Mouse (Mus musculus): ENCODE data around the gene Napa.

The Napa gene

DNA sequence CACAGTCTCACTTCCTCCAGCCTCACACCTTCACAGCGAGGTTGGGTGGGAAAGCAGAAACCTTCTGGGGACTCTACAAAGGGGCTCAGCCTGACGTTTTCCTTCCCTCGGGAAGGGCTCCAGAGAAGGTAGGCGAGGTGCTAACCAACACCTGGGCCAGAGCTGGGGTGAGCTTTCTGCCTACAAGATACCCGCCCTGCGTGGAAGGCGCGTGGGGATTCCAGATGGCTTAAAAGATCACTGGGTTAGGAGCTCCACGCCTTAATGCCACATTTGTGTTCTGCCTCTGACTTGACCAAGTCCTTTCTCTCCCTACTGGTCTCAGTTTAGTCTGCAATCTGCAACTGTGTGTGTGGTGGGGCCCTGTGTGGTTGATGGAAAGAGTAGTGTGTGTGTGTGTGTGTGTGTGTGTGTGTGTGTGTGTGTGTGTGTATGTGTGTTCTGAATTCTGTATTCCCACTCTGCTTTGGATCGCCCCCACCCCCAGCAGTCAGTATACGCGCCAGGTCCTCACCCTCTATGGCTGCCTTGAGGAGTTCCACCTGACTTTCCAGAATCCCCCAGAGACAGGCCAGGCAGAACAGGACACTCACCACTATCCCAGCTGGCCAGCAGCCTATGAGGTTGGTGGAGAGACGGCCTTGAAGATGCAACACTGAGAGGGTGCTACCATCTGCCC, 32.8 kb downstream of the Napa start:
- DNase-seq (ENCODE audit: inconsistent age in 2 of 2, low spot score in 1 of 2) = peak in 1 of 2 experiments; percentile 21

DNA sequence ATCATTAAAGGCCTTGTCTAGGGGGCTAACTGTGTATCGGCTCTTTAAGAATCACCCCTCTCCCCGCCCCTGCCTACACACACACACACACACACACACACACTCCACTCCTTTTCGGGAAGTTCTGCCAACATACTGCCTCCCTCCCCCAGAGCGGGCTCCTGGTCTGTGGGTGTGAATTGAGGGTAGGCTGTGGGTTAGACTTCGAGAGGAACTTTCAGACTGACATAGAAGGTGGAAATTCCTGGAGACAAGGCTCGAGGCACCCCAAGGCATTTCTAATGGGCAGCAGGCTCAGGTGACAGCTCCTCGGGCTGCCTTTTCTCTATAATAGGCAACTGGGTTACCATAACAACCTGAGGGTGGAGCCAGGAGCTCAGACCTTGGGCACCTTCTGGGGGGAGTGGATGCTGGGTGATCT, 33.9 kb downstream of the Napa start:
- DNase-seq (ENCODE audit: inconsistent age in 2 of 2, low spot score in 1 of 2) = peak in 1 of 2 experiments; percentile 24

- no peak for DNase-seq (ENCODE audit: inconsistent age in 2 of 2, low spot score in 1 of 2)
These were observed 34.7 kb downstream of the Napa start for GRCm38 (mm10) chr7:16132926-16133325.

DNA sequence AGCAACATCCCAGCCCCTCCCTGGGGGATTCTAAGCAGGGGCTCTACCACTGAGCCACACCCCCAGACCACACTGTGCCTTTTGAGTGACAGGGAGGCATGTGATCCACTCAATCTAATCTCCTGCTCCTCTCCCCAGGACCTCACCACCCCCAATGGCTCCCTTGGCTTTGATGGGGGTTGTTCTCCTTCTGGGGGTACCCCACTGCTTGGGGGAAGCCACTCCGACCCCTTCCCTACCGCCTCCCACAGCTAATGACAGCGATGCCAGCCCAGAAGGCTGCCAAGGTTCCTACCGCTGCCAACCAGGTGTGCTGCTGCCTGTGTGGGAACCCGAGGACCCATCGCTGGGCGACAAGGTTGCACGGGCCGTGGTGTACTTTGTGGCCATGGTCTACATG, 35.4 kb downstream of the Napa start:
- DNase-seq (ENCODE audit: inconsistent age in 2 of 2, low spot score in 1 of 2) = no peak

GRCm38 (mm10) chr7:16134951-16135392, 36.7 kb downstream of the Napa start:
- no peak for DNase-seq (ENCODE audit: inconsistent age in 2 of 2, low spot score in 1 of 2)

DNA sequence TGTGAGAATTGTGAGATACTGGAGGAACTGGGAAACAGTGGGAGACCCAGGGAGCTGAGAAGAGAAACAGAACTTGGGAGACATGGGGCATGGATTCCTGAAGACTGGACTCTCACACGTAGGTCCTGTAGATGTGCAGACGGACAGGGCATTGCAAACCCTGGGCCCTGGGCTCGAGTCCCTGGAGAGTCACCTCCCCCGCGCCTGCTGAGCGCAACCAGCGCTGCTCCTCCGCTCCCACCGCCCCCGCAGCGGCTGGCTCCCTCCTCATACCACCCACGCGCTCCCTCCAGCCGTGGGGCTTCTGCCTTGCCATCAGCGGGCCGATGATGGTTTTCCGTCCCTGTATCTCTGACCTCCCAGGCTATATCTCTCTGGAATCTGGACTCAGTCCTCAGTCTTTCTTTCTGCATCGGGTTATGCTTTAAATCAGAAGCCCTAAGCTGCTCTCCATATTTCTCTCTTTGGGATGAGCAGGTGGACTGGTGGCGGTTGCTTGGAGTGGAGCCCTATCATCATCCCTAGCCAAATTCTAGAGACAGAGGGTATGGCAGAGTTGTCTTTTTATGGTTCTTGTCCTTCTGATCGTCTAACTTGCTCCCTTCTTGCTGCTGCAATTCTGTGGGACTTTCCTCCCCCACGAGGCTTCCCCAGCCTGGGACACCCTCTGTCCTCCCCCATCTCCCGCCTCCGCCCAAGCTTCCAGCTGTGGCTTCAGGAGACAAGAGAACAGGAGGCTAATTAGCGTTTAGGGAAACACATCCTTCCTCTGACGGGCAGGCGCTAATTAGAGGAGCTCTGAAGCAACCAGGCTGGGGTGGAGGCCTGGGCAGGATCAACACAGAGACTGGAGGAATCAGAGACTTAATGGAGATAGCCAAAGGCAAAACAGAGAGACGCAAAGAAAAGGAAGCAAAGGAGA, 48.5 kb downstream of the Napa start:
- DNase-seq (ENCODE audit: inconsistent age in 2 of 2, low spot score in 1 of 2) = no peak

DNA sequence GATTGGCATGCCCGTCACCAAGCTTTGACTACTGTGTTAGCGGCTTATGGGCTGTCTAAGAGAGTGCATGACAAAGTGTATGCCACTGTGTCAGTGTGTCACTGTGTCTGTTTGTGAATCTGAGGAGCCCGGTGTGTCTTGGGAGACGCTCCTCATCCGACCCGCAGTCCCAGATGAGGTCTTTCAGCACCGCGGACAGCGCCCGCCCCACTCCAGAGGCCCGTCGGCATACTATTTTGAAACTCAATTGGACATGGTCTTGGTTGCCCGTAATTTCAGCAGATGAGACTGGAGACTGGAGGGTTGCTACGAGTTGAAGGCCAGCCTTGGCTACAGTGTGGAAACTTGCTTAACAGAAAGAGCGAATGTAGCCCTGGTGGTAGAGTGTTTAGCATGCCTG, 49.4 kb downstream of the Napa start:
- peak; percentile 51 to 80 for DNase-seq (ENCODE audit: inconsistent age in 2 of 2, low spot score in 1 of 2)

GRCm38 (mm10) chr7:16149241-16149640, 51.0 kb downstream of the Napa start:
- no peak for DNase-seq (ENCODE audit: inconsistent age in 2 of 2, low spot score in 1 of 2)

- DNase-seq (ENCODE audit: inconsistent age in 2 of 2, low spot score in 1 of 2) = no peak
These were observed 52.2 kb downstream of the Napa start for GRCm38 (mm10) chr7:16150191-16151145.

GRCm38 (mm10) chr7:16153522-16153921, 55.3 kb downstream of the Napa start:
- DNase-seq (ENCODE audit: inconsistent age in 2 of 2, low spot score in 1 of 2) = peak in 1 of 2 experiments; percentile 80

DNA sequence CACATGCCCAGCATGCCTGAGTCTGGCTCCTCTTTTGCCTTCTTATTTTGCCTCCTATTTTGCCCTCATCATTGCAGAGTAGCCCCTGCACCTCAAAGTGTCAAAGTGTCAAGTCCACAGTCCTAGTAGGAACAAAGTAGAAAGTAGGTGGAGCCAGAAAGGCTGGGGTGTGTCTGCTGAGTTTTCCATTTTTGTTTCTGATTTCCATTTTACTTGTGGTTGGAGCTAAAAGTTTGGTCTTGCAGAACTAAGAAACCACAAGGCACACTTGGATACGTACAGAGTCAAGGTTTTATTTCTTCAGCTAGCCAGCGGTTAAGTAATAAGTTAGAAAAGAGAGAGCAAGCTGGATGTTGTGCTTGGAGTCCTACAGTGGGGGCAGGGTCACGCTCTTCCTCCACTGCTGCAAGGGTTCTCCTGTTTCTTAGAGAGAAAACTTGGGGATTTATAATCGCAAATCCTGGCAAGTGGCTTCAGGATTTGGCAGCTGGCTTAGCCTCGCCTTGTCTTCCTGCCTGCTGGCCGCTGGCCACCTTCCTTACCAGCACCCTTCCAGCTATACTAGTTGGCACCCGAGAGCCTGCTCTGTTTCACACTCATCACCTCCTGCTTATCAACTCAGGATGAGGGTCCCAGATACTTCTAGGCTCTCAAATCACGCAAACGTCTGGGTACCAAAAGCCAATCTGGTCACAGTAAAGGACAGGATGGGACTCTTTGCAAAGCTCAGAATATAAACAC, 57.0 kb downstream of the Napa start:
- DNase-seq (ENCODE audit: inconsistent age in 2 of 2, low spot score in 1 of 2) = peak in 1 of 2 experiments; percentile 53

GRCm38 (mm10) chr7:16156105-16156714, 58.0 kb downstream of the Napa start:
- DNase-seq (ENCODE audit: inconsistent age in 2 of 2, low spot score in 1 of 2) = no peak

- no peak for DNase-seq (ENCODE audit: inconsistent age in 2 of 2, low spot score in 1 of 2)
These were observed 60.5 kb downstream of the Napa start for GRCm38 (mm10) chr7:16158735-16159134.

- DNase-seq (ENCODE audit: inconsistent age in 2 of 2, low spot score in 1 of 2) = no peak
These were observed 62.4 kb downstream of the Napa start for GRCm38 (mm10) chr7:16160702-16161101.

GRCm38 (mm10) chr7:16161302-16161701, 63.0 kb downstream of the Napa start:
- no peak for DNase-seq (ENCODE audit: inconsistent age in 2 of 2, low spot score in 1 of 2)

GRCm38 (mm10) chr7:16162036-16162435, 63.8 kb downstream of the Napa start:
- no peak for DNase-seq (ENCODE audit: inconsistent age in 2 of 2, low spot score in 1 of 2)

Data from adrenal gland, adult (tissue).